Mouse (Mus musculus): ENCODE data around the gene Bard1.

Gene Bard1

DNA sequence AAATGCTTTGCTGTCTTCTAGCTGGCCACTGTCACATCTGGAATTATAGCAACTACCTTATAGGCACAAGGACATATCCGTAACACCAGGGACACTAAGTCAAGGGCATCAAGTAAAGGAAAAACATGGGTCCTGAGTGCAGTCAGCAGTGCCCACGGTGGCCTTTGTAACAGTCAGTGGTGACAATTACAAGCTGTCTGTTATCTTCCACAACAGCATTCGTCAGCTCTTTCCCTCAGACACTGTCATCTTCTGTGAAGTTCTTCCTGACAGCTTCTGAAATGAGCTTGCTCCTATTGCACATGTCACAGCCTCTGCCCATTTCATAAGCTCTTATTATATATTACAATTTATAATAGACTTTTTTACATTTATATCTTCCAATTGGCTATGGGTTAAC, 50.7 kb downstream of the Bard1 start:
- no peak for DNase-seq (ENCODE audit: low spot score)

- DNase-seq (ENCODE audit: low spot score), result no peak
Measured at GRCm38 (mm10) chr1:71045141-71045540, 57.8 kb downstream of the Bard1 start.

- no peak for DNase-seq (ENCODE audit: low spot score)
Measured at GRCm38 (mm10) chr1:71043951-71044350, 59.0 kb downstream of the Bard1 start.

DNA sequence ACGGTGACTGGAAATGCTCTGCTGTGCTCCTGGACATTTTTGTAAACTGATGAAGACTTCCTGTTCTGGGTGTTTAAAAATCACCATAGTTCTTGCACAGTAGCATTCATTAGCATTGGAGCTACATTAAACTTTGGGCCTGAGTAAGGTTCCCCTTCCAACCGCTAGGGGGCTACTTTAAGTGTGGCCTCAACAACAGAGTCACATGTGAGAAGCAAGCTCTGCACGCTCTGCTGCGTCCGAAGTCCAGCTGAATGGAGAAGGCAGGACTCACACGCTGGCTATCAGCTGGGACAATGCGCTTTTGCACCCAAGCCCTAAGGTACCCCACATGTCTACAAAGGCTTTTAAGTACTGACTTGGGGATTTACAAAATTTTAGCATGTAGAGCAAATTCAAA, 65.9 kb downstream of the Bard1 start:
- no peak for DNase-seq (ENCODE audit: low spot score)

GRCm38 (mm10) chr1:71035565-71035964, 67.4 kb downstream of the Bard1 start:
- DNase-seq (ENCODE audit: low spot score), result no peak

DNA sequence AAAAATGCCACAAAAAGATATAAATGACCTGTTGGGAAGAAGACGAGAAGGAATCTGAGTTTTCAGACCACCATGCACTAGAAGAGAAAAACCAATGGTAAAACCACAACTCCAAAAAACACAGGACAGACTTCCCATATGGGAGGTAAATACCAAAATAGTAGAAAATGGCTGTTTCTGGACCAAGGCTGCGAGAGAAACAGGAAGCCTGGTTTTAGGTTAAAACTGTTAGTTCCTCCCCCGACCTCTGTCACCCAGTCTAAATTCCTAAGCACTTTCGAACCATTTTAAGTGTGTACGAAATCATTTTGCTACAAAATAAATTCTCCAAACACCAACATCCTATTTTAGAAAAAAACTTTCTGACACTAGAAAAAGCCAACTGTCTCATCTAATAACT, 80.2 kb downstream of the Bard1 start:
- DNase-seq (ENCODE audit: low spot score), result no peak

DNA sequence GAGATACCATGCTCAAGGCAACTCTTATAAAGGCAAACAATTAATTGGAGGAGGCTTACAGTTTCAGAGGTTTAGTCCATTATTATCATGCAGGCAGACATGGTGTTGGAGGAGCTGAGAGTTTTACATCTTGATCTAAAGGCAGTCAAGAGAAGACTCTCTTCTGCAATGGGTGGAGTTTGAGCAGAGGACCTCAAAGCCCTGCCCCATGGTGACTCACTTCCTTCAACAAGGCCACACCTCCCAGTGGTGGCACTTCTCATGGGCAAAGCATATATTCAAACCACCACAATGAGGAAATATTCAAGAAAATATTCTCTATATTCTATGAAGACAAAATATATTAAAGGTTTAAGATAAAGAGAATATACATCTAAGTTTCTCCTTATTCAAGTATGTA, 88.6 kb downstream of the Bard1 start:
- DNase-seq (ENCODE audit: low spot score), result no peak

DNA sequence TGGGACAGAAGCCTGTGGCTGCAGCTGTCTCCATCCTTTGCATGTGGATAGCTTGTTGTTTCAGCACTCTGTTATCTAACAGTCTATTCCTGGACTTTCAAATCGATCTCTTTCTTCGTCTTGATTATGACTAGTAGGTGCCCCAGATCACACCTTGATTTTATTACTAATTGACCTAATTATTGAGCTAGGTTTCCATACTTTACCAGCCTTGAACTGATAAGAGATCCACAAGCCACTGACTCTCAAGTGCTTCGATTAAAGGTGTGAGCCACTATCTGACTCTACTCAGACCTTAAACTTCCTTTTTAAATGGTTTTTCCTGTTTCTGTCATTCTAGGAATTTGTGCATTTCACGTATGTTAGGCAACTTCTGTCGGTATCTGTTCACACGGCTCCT, 96.9 kb downstream of the Bard1 start:
- no peak for DNase-seq (ENCODE audit: low spot score)

- no peak for DNase-seq (ENCODE audit: low spot score)
Measured at GRCm38 (mm10) chr1:71004177-71004576, 98.8 kb downstream of the Bard1 start.

DNA sequence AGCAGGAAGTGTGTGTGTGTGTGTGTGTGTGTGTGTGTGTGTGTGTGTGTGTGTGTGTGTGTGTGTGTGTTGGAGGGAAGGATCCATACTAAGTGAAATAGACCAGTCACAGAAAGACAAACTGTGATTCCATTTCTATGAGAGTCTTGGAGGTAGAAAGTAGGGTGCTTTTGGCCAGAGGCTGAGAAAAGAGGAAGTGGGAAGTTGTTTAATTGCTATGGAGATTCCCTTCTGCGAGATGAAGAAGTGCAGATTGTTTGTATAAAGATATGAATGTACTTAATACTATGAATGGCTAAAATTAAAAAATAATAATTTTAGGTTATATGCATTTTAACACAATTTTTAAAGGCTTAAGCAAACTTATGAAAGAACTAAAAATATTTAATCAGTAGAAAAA, 99.2 kb downstream of the Bard1 start:
- no peak for DNase-seq (ENCODE audit: low spot score)

DNA sequence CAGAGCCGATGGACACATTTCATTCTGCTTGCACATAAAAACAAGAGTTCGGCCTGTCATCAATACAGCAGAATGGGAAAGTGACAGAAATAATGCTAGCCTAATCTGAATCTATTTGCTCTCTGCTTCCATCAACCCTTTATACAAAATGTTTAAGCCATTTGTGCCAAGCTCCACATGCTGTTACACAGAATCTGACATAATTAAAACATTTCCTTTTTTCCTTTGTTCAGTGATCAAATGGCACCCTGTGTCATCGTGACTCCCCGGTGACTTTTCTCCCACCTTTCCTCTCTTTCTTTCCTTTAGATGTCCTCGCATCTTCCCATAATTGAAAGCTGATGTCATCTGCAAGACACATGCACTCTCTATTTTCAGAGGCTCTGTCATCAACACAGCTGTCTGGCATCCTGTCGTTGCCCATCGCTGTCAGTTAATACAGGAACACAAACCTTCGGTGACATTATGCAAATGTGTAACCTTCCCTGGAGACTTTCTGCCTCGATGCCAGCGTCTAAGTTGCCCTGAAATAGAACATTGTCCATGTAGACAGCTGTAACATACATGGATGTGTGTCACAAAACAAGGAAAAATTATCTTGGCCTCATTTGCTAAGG, 105.5 kb downstream of the Bard1 start:
- DNase-seq (ENCODE audit: low spot score), result no peak

DNA sequence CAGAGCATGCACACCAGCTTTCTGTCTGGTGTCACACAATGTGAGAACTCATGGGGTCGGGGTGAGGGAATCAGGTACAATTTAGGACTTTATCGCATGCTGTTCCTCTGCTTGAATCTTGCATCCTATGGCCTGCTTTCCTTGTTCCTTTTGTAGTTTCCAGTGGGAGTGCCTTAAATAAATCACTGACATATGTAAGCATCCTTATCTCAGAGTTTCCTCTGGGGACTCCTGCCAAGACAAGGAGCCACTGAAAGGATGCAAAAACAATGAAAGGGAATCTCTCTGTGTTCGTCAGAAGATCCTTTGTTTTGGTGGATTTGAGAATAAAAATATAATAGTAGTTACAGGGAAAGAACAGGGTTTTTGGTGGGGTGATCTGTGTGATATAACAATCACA, 106.2 kb downstream of the Bard1 start:
- DNase-seq (ENCODE audit: low spot score), result no peak

Data from layer of hippocampus, adult 11-12 months (tissue).